Mouse (Mus musculus): Measurements from ENCODE around the gene Cmtr1. TPM values are rescaled to one million over a fixed set of nuclear protein-coding genes. Genes with fewer than 3 reads are reported as not detected.

Gene Cmtr1
- polyA plus RNA-seq, 1 experiment from 2014 or later = 96.5 TPM

GRCm38 (mm10) chr17:29628946-29629345, 31.4 kb upstream of the Cmtr1 start:
- H3K9ac ChIP-seq (ENCODE audit: low read length) = no peak overlapping the region
- no peak overlapping the region for H3K4me3 ChIP-seq (ENCODE audit: low read depth, low read length)
- WGBS = 89% methylated on average over 5 of the region's 5 CpGs
- H3K27ac ChIP-seq (ENCODE audit: low read depth) = no peak overlapping the region
- ATAC-seq (replicated peaks; ENCODE audit: low FRiP score, low TSS enrichment, low read depth) = no peak
- DNase-seq (ENCODE audit: low spot score) = no peak
- no peaks in the 10 kb centered on the region for H3K27me3 ChIP-seq (replicated peaks; ENCODE audit: control insufficient read depth, insufficient read depth, low read length)
- no peaks in the 10 kb centered on the region for H3K9me3 ChIP-seq (ENCODE audit: control insufficient read depth, low read length)
- H3K4me1 ChIP-seq (replicated peaks; ENCODE audit: control insufficient read depth, insufficient read depth, low read length) = no peaks in the 10 kb centered on the region
- no peak overlapping the region for H3K4me2 ChIP-seq (ENCODE audit: low read length)
- H3K36me3 ChIP-seq (ENCODE audit: control insufficient read depth, insufficient read depth, low read length) = peaks cover 97% of the 10 kb centered on the region

- Histone ChIP-seq H3K27ac (ENCODE audit: low read depth) (no peak overlapping the region), H3K4me2 (ENCODE audit: low read length) (no peak overlapping the region), H3K4me1 (replicated peaks; ENCODE audit: control insufficient read depth, insufficient read depth, low read length) (no peaks in the 10 kb centered on the region), H3K36me3 (ENCODE audit: control insufficient read depth, insufficient read depth, low read length) (peaks cover 97% of the 10 kb centered on the region), H3K27me3 (replicated peaks; ENCODE audit: control insufficient read depth, insufficient read depth, low read length) (no peaks in the 10 kb centered on the region), H3K9me3 (ENCODE audit: control insufficient read depth, low read length) (no peaks in the 10 kb centered on the region), H3K9ac (ENCODE audit: low read length) (no peak overlapping the region), H3K4me3 (ENCODE audit: low read depth, low read length) (no peak overlapping the region)
- DNase-seq (ENCODE audit: low spot score) (no peak), ATAC-seq (replicated peaks; ENCODE audit: low FRiP score, low TSS enrichment, low read depth) (no peak)
- 83% methylated on average over 5 of the region's 5 CpGs for WGBS
Observed at GRCm38 (mm10) chr17:29629620-29630019, 30.8 kb upstream of the Cmtr1 start.

- Histone ChIP-seq H3K4me1 (replicated peaks; ENCODE audit: control insufficient read depth, insufficient read depth, low read length) (no peaks in the 10 kb centered on the region), H3K9me3 (ENCODE audit: control insufficient read depth, low read length) (no peaks in the 10 kb centered on the region), H3K9ac (ENCODE audit: low read length) (no peak overlapping the region), H3K27ac (ENCODE audit: low read depth) (no peak overlapping the region), H3K4me2 (ENCODE audit: low read length) (no peak overlapping the region), H3K36me3 (ENCODE audit: control insufficient read depth, insufficient read depth, low read length) (peaks cover 97% of the 10 kb centered on the region), H3K27me3 (replicated peaks; ENCODE audit: control insufficient read depth, insufficient read depth, low read length) (no peaks in the 10 kb centered on the region), H3K4me3 (ENCODE audit: low read depth, low read length) (no peak overlapping the region)
- 95% methylated on average over 11 of the region's 11 CpGs for WGBS
- no peak for ATAC-seq (replicated peaks; ENCODE audit: low FRiP score, low TSS enrichment, low read depth)
- DNase-seq (ENCODE audit: low spot score) = no peak
Observed at GRCm38 (mm10) chr17:29632312-29632711, 28.1 kb upstream of the Cmtr1 start.

DNA sequence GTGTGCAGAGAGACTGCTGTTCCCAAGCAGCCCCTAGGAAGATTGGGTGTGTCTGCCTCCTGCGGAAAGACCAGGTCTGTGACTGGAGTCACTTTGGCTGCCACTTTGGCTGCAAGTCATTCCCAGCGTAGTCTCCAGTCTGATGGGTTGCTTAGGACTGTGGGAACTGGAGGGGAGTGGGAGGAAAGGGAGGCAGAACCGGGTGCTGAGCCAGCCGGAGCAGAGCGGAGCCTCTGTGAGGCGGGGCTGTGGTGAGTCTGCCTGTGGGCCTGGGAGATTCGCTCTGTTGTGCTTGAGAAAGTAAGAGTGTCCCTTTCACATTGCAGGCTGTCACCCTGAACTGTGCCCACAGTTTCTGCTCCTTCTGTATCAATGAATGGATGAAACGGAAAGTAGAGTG, 24.9 kb upstream of the Cmtr1 start:
- Histone ChIP-seq H3K4me1 (replicated peaks; ENCODE audit: control insufficient read depth, insufficient read depth, low read length) (no peaks in the 10 kb centered on the region), H3K27ac (ENCODE audit: low read depth) (no peak overlapping the region), H3K27me3 (replicated peaks; ENCODE audit: control insufficient read depth, insufficient read depth, low read length) (no peaks in the 10 kb centered on the region), H3K9me3 (ENCODE audit: control insufficient read depth, low read length) (no peaks in the 10 kb centered on the region), H3K4me3 (ENCODE audit: low read depth, low read length) (no peak overlapping the region), H3K36me3 (ENCODE audit: control insufficient read depth, insufficient read depth, low read length) (peaks cover 95% of the 10 kb centered on the region), H3K9ac (ENCODE audit: low read length) (no peak overlapping the region), H3K4me2 (ENCODE audit: low read length) (no peak overlapping the region)
- no peak for ATAC-seq (replicated peaks; ENCODE audit: low FRiP score, low TSS enrichment, low read depth)
- 93% methylated on average over 8 of the region's 8 CpGs for WGBS
- no peak for DNase-seq (ENCODE audit: low spot score)

DNA sequence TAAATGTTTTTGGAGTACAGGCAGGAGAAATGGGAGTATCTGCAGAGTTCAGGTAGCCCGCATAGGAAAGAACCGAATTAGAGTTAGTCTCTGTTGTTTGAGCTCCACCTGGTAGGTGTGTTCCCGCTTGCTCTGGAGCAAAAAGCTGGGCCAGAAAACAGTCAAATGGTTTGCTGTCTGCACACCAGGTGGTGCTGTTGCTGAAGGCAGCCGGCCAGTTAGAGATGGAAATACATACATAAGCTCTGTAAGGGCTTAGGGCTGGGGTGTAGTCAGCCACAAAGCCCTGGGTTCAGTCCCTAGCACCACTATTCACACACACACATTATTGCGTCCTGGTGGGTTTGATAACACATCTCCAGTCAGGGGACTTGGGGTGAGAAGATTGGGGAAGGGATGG, 24.3 kb upstream of the Cmtr1 start:
- H3K9ac ChIP-seq (ENCODE audit: low read length) = no peak overlapping the region
- H3K36me3 ChIP-seq (ENCODE audit: control insufficient read depth, insufficient read depth, low read length) = peaks cover 94% of the 10 kb centered on the region
- ATAC-seq (replicated peaks; ENCODE audit: low FRiP score, low TSS enrichment, low read depth) = no peak
- H3K27me3 ChIP-seq (replicated peaks; ENCODE audit: control insufficient read depth, insufficient read depth, low read length) = no peaks in the 10 kb centered on the region
- 74% methylated on average over 5 of the region's 5 CpGs for WGBS
- peak; percentile 60 for DNase-seq (ENCODE audit: low spot score)
- H3K4me3 ChIP-seq (ENCODE audit: low read depth, low read length) = no peak overlapping the region
- no peaks in the 10 kb centered on the region for H3K9me3 ChIP-seq (ENCODE audit: control insufficient read depth, low read length)
- no peak overlapping the region for H3K27ac ChIP-seq (ENCODE audit: low read depth)
- H3K4me2 ChIP-seq (ENCODE audit: low read length) = no peak overlapping the region
- no peaks in the 10 kb centered on the region for H3K4me1 ChIP-seq (replicated peaks; ENCODE audit: control insufficient read depth, insufficient read depth, low read length)

DNA sequence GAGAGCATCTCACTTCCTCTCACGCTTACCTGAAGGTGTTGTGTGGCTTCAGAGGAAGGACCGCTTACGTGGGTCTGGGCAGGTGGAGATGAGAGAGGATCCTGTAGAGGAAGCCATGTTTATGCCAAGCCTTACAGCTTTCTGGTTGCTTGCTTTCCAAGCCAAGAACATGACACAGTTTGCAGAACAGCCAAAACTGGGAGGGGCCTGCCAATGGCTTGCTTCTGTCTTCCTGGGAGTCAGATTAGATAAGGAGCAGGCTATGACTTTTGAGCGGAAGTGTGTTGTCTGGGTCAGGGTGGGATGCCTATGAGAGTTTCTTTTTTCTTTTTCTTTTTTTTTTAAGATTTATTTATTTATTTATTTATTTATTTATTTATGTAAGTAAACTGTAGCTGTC, 23.0 kb upstream of the Cmtr1 start:
- 90% methylated on average over 4 of the region's 4 CpGs for WGBS
- peaks cover 95% of the 10 kb centered on the region for H3K36me3 ChIP-seq (ENCODE audit: control insufficient read depth, insufficient read depth, low read length)

GRCm38 (mm10) chr17:29637895-29638294, 22.5 kb upstream of the Cmtr1 start:
- Histone ChIP-seq H3K27ac (ENCODE audit: low read depth) (no peak overlapping the region), H3K4me2 (ENCODE audit: low read length) (no peak overlapping the region), H3K36me3 (ENCODE audit: control insufficient read depth, insufficient read depth, low read length) (peaks cover 94% of the 10 kb centered on the region), H3K4me3 (ENCODE audit: low read depth, low read length) (no peak overlapping the region), H3K9me3 (ENCODE audit: control insufficient read depth, low read length) (no peaks in the 10 kb centered on the region), H3K9ac (ENCODE audit: low read length) (no peak overlapping the region), H3K4me1 (replicated peaks; ENCODE audit: control insufficient read depth, insufficient read depth, low read length) (no peaks in the 10 kb centered on the region), H3K27me3 (replicated peaks; ENCODE audit: control insufficient read depth, insufficient read depth, low read length) (no peaks in the 10 kb centered on the region)
- 81% methylated on average over 8 of the region's 8 CpGs for WGBS
- ATAC-seq (replicated peaks; ENCODE audit: low FRiP score, low TSS enrichment, low read depth) (no peak), DNase-seq (ENCODE audit: low spot score) (no peak)

More for the DNA sequence above, 23.0 kb upstream of the Cmtr1 start:
- no peak overlapping the region for H3K9ac ChIP-seq (ENCODE audit: low read length)
- ATAC-seq (replicated peaks; ENCODE audit: low FRiP score, low TSS enrichment, low read depth) = no peak
- no peaks in the 10 kb centered on the region for H3K27me3 ChIP-seq (replicated peaks; ENCODE audit: control insufficient read depth, insufficient read depth, low read length)
- H3K4me3 ChIP-seq (ENCODE audit: low read depth, low read length) = no peak overlapping the region
- no peak overlapping the region for H3K4me2 ChIP-seq (ENCODE audit: low read length)
- H3K4me1 ChIP-seq (replicated peaks; ENCODE audit: control insufficient read depth, insufficient read depth, low read length) = no peaks in the 10 kb centered on the region
- H3K9me3 ChIP-seq (ENCODE audit: control insufficient read depth, low read length) = no peaks in the 10 kb centered on the region
- DNase-seq (ENCODE audit: low spot score) = no peak
- no peak overlapping the region for H3K27ac ChIP-seq (ENCODE audit: low read depth)

DNA sequence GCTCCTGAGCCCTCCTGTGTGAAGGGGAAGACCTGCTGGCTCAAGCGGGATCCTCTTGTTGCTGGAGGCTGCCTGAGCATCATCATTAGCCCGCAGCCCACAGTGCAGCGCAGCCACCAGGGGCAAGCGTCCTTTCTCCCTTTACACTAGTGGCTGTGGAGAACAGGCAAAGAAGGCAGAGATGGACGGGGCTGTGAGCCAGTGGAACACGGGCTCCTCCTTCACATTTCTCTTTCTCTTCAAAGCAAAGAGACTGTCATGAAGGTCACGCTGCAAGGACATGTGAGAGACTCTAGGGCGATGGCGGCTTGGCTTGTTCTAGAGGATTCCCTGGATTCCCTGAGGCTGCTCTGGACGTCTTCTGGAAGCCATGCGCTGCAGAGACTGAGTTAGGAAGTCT, 19.4 kb upstream of the Cmtr1 start:
- no peak overlapping the region for H3K4me3 ChIP-seq (ENCODE audit: low read depth, low read length)
- H3K36me3 ChIP-seq (ENCODE audit: control insufficient read depth, insufficient read depth, low read length) = peaks cover 67% of the 10 kb centered on the region
- WGBS = 98% methylated on average over 11 of the region's 11 CpGs
- no peak overlapping the region for H3K9ac ChIP-seq (ENCODE audit: low read length)
- H3K9me3 ChIP-seq (ENCODE audit: control insufficient read depth, low read length) = no peaks in the 10 kb centered on the region
- no peaks in the 10 kb centered on the region for H3K4me1 ChIP-seq (replicated peaks; ENCODE audit: control insufficient read depth, insufficient read depth, low read length)
- no peak for DNase-seq (ENCODE audit: low spot score)
- no peaks in the 10 kb centered on the region for H3K27me3 ChIP-seq (replicated peaks; ENCODE audit: control insufficient read depth, insufficient read depth, low read length)
- H3K27ac ChIP-seq (ENCODE audit: low read depth) = no peak overlapping the region
- no peak overlapping the region for H3K4me2 ChIP-seq (ENCODE audit: low read length)
- ATAC-seq (replicated peaks; ENCODE audit: low FRiP score, low TSS enrichment, low read depth) = no peak

DNA sequence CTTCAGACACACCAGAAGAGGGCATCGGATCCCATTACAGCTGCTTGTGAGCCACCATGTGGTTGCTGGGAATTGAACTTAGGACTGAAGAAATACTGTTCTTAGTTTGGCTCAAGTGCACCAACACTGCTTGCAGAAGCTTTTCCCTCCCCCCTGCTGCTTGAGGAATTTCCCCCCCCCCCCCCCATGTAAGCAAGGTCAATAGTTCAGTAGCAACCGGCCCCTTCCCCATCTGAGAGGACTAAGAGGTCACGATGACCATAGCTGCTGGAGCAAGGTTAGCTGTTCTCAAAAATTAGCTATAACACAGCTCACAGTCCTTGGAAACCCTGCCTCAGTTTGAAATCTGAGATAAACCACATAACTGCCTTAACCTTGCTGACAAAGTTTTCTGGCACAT, 18.2 kb upstream of the Cmtr1 start:
- Histone ChIP-seq H3K4me1 (replicated peaks; ENCODE audit: control insufficient read depth, insufficient read depth, low read length) (no peaks in the 10 kb centered on the region), H3K27ac (ENCODE audit: low read depth) (no peak overlapping the region), H3K9me3 (ENCODE audit: control insufficient read depth, low read length) (no peaks in the 10 kb centered on the region), H3K4me2 (ENCODE audit: low read length) (no peak overlapping the region), H3K27me3 (replicated peaks; ENCODE audit: control insufficient read depth, insufficient read depth, low read length) (no peaks in the 10 kb centered on the region), H3K4me3 (ENCODE audit: low read depth, low read length) (no peak overlapping the region), H3K9ac (ENCODE audit: low read length) (no peak overlapping the region), H3K36me3 (ENCODE audit: control insufficient read depth, insufficient read depth, low read length) (peaks cover 55% of the 10 kb centered on the region)
- 55% methylated on average over 3 of the region's 3 CpGs for WGBS
- ATAC-seq (replicated peaks; ENCODE audit: low FRiP score, low TSS enrichment, low read depth) (no peak), DNase-seq (ENCODE audit: low spot score) (no peak)

Measured in intestine, embryonic 14.5 days (tissue).